Mouse (Mus musculus) CD4-positive helper T cell, adult 2 months (primary cell): ENCODE results near the gene Ptcra.
A peak's percentile ranks its signal among the peaks of the same experiment; 100 is the strongest.
"Not testable (repeated sequence)": the region's sequence is repeated elsewhere in the genome, so short reads cannot be mapped to it uniquely, and the experiment has no call there.

Source experiments
- DNase-seq: peaks from one replicate; pipeline ENCODE4 v3.0.0-alpha.2; 2012; ENCODE audit warnings: low read depth, missing footprints, low spot score

Ptcra gene

GRCm38 (mm10) chr17:46763544-46763943 lies at the start of gene Ptcra:
Gene Ptcra (minus strand): TSS chr17:46763712.
- no peak for DNase-seq

DNA sequence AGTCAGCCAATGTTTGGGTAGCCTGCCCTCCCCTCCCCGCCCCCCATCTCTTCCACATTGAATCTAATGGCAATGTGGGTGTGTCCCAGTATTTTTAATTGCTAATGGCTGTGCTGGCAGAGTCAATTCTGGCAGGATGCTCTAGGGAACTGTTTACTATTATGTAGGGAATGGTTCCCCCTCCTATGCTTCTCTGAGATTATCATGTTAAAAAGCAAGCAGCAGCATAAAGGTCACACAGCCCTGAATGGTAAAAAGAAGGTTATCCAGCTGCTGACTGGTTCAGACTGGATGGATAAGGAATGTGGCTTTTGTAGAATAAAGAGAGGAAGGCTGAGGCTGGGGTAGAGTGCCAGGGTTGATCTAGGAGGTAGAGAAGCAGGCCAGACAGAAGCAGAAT lies 48.9 kb upstream of the Ptcra start:
- DNase-seq, result no peak

GRCm38 (mm10) chr17:46810672-46811071 lies 47.2 kb upstream of the Ptcra start:
- no peak for DNase-seq

- DNase-seq, result no peak
These were observed 45.8 kb upstream of the Ptcra start for GRCm38 (mm10) chr17:46809131-46809830.

DNA sequence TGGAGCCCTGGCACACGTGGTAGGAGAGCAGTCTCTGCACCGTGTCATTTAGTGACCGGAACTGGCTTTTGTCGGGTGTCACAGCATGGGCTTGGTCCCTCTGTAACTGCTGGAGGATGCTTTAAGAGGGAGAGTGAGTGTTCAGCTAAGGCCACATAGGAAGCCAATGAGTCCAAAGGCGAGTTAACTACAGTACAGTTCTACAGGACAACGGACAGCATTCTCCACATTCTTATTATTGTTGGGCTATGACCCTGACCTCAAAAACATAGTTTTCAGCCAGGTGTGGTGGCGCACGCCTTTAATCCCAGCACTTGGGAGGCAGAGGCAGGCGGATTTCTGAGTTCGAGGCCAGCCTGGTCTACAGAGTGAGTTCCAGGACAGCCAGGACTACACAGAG lies 44.9 kb upstream of the Ptcra start:
- DNase-seq, result no peak

DNA sequence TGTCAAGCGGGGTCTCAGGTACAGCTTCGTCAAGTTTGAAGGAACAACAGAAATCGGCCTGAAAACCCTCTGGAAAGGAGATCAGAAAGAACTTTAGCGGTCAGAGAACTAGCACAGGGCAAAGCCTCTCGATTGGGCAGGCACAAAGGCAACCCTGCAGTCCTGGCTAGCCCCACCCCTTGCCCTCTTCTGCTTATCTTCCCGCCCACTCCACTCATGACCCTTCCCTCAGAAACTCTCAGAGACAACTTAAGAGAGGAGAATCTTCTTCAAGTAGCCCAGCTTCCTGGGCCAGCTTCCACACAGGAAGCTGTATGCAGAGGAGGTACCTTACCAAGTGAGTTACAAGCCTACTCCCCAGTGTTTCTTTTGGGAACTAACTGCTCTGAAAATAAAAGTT lies 38.2 kb upstream of the Ptcra start:
- DNase-seq, result no peak

- no peak for DNase-seq
These were observed 36.2 kb upstream of the Ptcra start for GRCm38 (mm10) chr17:46799680-46800079.

- no peak for DNase-seq
These were observed 33.9 kb upstream of the Ptcra start for GRCm38 (mm10) chr17:46797386-46797785.

- DNase-seq, result no peak
These were observed 33.2 kb upstream of the Ptcra start for GRCm38 (mm10) chr17:46796743-46797142.

DNA sequence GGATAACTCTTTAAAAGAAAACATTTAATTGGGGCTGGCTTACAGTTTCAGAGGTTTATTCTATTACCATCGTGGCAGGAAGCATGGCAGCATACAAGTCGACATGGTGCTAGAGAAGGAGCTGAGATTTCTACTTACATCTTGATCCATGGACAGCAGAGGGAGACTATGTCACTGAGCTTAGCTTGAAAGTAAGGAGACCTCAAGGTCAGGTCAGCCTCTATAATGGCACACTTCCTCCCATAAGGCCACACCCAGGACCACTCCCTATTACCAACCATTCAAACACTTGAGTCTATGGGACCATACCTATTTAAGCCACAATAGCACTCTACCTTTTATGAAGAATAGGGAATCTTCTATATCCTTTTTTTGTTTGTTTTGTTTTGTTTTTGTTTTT lies 29.5 kb upstream of the Ptcra start:
- DNase-seq, result no peak

GRCm38 (mm10) chr17:46787974-46788373 lies 24.5 kb upstream of the Ptcra start:
- DNase-seq, result not testable (repeated sequence)

GRCm38 (mm10) chr17:46786952-46787351 lies 23.4 kb upstream of the Ptcra start:
- no peak for DNase-seq

GRCm38 (mm10) chr17:46783222-46783565 lies 19.7 kb upstream of the Ptcra start:
- DNase-seq, result no peak

DNA sequence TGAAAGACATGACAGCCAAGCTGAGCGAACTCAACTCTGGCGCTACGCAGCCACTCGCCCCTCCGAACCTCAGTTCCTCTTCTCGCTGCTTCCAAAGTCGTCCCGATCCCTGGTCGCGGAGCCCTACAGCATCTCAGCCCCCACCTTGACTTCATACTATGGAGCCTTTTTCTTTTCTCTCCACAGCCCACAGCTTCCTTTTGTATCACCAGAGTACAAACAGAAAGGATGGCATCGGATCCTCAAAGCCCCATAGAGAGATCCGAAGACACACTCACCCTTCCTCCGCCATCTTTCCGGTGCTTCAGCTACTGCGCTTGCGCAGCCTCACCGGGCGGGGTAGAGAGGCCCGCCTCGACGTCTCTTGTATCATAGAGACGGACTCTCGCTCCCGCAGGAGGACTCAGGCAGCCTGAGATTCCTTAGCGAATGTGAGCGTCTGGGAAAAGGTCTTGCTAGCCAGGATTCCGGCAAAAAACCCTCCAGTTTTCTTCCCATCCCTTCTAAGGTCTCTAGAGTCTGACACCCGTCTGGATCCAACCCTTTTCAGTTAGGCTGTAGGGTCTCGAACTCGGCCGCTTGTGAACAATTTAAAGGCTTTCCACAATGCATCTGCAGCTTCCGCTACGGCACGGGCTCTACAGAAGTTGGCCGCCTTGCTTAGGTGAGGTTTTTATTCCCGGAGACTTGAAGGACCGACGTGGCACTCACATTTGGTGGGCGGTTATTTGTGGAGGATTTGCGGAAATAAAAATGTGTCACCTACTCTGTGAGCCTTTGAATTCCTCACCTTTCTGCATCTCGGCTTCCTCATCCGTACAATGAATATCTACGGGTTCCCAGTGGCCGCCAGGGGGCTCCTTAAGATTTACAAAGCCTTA lies 19.1 kb upstream of the Ptcra start, which contains the start of gene Rpl7l1:
TSS of gene Rpl7l1 (minus strand) at position 332 of the 881 bp plus-strand sequence.
- peak; percentile 94 for DNase-seq

DNA sequence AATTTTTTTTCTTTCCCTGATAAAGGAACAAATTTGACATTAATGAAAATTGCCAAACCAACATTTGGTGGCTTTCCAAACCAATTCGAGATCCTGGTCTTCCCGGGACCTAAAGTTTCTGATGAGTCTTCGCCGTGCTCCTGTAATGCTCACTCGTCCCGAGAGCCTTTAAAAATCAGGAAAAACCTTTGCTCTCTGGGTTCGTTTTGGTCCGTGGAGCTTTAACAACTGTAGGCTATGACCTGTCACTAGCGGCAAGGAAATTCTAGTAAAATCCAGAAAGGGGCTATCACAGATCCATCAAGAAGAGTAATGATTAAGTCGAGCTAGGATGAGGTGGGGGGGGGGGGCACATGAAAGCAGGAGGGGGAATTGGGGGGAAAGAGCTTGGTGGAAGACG lies 18.4 kb upstream of the Ptcra start:
- DNase-seq, result no peak

DNA sequence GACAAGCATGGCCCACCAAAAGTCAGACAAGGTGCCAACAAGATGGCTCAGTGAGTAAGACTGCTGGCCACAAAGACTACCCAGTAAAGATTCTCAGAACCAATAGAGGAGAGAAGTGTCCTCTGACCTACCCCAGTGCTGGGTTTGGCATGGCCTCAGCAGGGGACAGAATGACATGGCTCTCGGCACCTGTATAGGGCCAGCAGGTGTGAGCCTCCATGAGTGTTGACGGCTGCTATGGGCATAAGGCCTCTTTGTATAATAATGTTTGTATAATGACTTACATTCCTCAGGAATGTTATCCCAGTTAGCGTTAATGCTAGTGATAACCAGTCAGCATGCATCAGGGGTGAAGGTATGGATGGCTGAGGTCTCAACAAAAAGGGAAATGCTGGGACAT lies 12.6 kb upstream of the Ptcra start:
- no peak for DNase-seq

GRCm38 (mm10) chr17:46775070-46775469 lies 11.6 kb upstream of the Ptcra start:
- DNase-seq, result no peak

- no peak for DNase-seq
These were observed 10.6 kb upstream of the Ptcra start for GRCm38 (mm10) chr17:46774131-46774472.

DNA sequence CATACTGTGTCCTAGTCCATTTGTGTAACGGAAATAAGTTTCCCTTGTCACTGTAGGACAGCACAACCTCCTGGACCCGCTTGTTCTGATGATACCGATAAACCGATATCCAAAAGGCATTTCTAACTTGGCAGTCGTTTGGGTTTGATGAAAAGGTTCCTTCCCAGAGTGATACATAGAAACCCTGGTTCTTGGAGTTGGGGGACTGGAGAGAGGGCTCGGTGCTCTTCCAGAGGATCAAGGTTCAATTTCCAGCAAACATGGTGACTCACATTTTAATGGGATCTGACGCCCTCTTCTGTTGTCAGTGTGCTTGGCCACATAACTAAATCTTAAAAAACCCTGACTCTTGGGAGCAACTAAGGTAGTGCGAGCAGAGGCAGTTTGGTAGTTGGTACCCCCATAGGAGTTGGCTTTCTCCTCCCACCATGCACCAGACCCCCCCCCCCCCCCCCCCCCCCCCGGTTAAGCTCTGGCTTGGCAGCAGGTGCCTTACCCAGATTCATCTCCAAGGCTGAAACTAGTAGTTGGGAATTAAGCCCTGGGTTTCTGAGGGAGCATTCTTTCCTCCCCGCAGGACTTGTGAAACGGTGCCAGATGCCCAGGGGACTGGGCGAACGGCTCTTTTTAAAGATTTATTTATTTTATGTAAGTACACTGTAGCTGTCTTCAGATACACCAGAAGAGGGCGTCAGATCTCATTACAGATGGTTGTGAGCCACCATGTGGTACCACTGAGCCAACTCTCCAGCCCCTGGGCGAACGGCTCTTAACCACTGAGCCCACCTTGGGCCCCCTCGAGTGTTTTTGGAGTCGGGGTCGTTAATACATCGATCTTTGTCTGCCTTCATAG lies 10.0 kb upstream of the Ptcra start:
- DNase-seq, result peak; percentile 34

DNA sequence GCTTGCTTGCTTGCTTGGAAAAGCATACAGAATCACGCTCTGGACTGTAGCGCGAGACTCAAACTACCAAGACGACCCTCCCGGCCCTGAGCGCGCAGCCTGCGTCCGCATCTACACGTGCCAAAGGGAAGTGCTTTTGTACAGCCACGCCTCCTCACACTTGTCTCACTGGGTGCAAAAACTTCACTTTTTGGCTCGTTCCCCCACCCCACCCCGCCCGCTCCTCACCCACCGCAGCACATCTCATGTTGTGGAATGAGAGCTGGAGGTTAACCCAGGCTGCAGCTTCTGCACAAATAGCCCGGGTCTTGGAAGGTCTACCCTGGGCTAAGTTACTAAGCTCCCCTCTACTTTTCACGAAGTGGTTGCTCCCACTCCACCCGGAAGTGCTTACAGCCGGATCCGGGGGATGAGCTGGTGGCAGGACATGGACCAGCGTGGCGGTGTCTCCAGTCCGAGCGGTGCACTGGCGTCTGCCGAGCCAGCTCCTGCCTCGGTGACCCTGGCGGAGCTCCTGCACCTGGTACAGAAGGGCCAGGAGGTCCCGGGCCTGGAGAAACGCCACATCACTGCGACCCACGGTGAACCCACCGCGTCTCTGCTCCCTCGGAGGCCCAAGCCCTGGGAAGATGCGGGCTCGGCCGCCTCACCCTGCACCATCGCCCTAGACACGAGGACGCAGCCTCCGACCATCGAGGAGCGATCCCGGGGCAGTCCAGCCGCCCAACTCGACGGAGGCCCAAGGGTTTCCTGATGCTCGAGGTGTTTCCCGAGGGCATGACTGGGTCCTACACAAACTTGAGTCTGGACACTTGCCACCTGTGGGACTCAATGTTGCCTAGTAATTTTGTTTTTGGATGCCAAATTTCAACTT lies 9.1 kb upstream of the Ptcra start, which contains the start of gene 2310039H08Rik:
TSS of gene 2310039H08Rik (plus strand) at position 232 of the 874 bp plus-strand sequence.
- DNase-seq, result peak; percentile 86

- DNase-seq, result no peak
These were observed 8.5 kb upstream of the Ptcra start for GRCm38 (mm10) chr17:46772038-46772403.
